Mouse (Mus musculus): Measurements from ENCODE around the gene Gm13306. TPM values are rescaled to one million over a fixed set of nuclear protein-coding genes. Genes with fewer than 3 reads are reported as not detected.
"Not testable (repeated sequence)": the region's sequence is repeated elsewhere in the genome, so short reads cannot be mapped to it uniquely, and the experiment has no call there.

Gene Gm13306
- total RNA-seq (2021): 10 to 100 TPM; 30.1 to 33.4 TPM
- long read RNA-seq, experiment 1, partial matches to known transcripts: 2 of 7 reads
- long read RNA-seq, experiment 1, other reads (novel, unspliced or antisense): 4 of 7 reads
- long read RNA-seq, experiment 2, partial matches to known transcripts: 3 of 6 reads
- long read RNA-seq, experiment 2, other reads (novel, unspliced or antisense): 3 of 6 reads

DNA sequence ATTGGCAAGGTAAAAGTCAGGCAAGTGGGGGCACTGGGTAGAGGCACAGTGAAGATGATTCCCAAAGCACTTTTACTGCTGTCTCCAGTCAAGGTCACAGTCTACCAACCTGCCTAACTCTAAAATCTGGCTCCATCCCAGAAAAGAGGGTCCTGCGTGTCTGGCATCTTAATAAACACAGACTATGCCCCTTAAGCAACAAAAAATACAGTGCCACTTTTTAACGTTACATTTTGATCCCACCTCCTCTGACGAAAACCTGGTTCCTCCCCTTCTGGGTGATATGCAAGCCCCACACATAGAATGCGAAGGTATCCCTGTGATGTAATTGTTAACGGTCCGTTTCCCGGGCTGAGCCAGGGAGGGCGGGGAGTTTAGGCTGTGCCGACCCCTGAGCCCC, at the start of gene Gm13306:
TSS of gene Gm13306 (plus strand) at position 301 of the 400 bp plus-strand sequence.
- not testable (repeated sequence) for DNase-seq (ENCODE audit: low spot score in 2 of 2)

DNA sequence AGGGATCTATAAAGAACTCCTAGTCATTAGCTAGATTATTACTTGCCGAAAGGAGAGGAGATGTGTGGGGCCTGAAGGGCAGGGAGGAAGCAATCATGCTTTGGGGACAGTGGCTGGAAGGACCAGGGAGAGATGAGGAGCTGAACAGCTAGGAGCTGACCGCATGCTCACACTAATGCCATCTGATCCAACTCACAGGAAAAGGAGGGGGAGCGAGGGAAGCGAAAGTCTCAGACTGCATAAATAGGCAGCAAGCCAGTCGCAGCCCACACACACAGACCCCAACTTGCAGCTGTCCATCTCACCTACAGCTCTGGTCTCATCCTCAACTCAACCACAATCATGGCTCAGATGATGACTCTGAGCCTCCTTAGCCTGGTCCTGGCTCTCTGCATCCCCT, 38.7 kb upstream of the Gm13306 start, which contains the start of gene Gm13304:
TSS of gene Gm13304 (plus strand) at position 301 of the 400 bp plus-strand sequence.
- DNase-seq (ENCODE audit: low spot score in 2 of 2): not testable (repeated sequence)

DNA sequence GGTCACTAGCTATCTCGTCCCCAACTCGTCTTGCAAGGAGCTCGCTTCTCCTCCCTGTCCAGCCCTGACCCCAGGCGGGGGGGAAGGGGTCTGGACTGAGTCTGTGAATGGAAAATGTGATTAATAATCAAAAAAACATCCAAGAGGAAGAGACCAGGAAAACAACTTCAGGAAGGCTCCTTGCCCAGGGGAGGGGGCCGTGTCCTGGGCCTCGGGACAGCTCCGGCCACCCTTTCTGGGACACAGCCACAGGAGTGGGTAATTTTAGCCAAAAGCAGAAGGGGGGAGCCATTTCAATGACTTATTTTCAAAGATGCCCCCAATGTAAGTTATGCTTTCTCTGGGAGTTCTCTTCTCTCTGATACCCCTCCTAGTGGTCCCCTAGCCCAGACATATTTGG, 15.3 kb downstream of the Gm13306 start, which contains the start of gene Gm13305:
TSS of gene Gm13305 (minus strand) at position 101 of the 400 bp plus-strand sequence.
- DNase-seq (ENCODE audit: low spot score in 2 of 2): not testable (repeated sequence)

DNA sequence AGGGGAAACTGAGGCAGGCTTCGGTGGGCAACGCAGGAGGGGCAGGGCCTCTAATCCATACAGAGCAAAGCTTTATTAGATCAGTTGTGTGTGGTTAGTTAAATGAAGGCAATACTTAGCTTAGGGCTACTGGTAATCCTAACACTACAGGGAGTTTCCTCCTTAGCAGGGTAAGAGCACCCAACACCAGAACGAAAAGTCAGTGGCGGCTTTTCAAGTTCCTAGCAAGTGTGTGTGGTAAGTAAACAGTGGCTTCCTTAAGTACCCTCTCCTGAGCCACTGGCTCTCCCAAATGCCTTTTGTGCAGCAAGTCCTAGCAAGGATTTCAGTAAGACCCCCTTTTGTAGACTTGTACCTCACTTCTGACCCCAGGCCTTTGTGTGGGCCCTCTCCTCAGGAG, 25.0 kb downstream of the Gm13306 start:
- DNase-seq (ENCODE audit: low spot score in 2 of 2): not testable (repeated sequence)

DNA sequence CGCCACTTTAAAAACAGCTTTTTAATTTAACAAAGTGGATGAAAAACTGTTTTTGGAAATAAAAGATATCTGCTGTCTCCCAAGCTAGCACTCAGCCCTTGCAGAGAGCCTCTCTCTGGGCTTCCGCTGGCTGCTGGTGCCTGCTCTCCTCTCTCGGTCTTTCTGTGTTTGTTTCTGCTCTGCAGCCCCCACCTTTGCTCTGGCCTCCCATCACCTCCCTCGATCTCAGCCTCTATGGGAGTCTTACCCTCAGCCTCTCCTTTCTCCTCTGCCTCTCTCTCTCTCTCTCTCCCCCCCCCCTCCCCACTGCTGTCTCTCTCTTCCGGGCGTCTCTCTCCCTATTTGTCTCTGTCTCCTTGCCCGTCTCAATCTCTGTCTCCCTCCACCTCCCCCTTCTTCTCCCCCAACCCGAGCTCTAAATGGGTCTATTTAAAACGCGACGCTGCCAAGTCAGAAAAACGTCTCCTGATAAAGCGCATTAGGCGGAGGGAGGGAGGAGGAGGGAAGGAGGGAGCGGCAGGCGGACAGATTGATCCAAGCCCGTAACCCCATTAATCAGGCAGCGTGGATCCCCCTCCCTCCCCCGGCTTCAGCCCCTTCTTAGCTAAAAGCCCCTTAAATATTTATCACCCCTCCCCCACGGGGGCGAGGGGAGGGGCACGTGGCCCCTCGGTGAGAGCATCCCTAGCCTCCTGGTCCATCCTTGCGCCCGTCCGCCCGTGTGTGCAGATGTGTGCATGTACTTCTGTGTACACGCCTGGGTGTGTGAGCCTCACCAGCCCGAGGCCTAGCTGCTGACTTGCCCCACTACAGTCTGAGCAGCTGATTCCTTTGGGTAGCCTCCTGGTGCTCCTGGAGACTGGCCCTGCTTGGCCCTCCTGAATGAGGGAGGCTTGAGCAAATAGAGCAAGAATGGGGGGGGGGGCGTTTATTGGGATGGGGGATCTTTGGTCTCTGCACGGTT, 30.3 kb downstream of the Gm13306 start:
- not testable (repeated sequence) for DNase-seq (ENCODE audit: low spot score in 2 of 2)

DNA sequence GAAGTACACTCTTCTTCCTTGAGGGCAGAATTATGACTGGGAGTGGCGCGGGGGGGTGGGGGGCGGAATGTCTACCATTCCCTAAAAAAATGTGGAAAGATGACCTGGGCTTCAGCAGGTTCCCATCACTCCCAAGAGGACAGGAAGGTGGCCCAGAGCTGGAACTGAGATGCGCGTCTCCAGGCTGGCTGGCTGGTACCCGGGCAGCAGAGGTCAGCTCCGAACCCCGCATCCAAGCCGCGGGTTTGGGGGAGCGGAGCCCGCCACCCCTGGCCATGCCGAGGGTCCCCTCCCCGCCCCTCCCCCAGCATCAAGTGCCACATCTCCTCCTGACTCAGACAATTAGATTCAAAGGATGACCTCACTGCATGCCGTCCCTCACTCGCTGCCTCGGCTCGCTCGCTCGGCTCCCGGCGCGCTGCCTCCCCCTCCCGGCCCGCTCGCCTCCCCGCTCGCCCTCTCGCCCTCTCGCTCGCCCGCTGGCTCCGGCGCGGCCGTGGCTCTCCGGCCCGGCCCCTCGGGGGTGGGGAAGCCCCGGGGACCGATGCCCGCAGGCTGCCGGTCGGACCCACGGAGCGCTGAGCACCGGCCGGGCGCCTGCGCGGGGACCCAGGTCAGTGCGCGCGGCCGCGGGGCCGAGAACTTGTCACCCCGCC, 31.2 kb downstream of the Gm13306 start:
- not testable (repeated sequence) for DNase-seq (ENCODE audit: low spot score in 2 of 2)

DNA sequence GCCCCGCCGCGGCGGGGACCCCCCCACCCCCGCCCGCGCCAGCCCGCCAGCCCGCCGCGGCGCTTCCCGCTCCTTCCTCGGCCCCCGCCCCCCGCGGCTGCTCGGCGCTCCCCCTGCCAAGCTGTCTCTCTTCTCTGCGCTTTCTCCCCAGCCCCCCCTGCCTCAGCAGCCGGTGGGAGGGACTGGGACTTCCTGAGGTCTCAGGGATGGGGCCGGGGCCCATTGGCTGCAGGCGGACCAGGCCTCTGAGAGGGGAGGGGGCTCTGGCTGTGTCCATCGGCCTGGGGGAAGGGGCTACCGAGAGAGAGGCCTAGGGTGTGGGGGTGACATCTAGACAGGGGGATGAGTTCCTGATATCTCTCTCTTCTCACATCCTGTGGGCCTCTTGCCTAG, 31.7 kb downstream of the Gm13306 start:
- DNase-seq (ENCODE audit: low spot score in 2 of 2): not testable (repeated sequence)

Other genes starting within 250 kb of the Gm13306 start
- not detected for gene Gm21541, start 249.8 kb upstream of the Gm13306 start, total RNA-seq (2021)
- 10 to 100 TPM; 38.4 to 39.2 TPM for gene Gm20878, start 211.9 kb upstream of the Gm13306 start, total RNA-seq (2021)
- 1 to 10 TPM; 5.4 to 5.7 TPM for gene Fam205a4, start 187.4 kb upstream of the Gm13306 start, total RNA-seq (2021)
- gene Gm21093, start 118.7 kb upstream of the Gm13306 start, total RNA-seq (2021): 1 to 10 TPM; 7.2 to 7.4 TPM
- gene Gm3893, start 62.2 kb upstream of the Gm13306 start, total RNA-seq (2021): not detected
- 10 to 100 TPM; 36.2 to 38.3 TPM for gene Gm13304, start 38.6 kb upstream of the Gm13306 start, total RNA-seq (2021)
- gene Gm13305, start 15.2 kb downstream of the Gm13306 start, total RNA-seq (2021): 1 to 10 TPM in 1 of 2 experiments, not detected in 1; 1.7 TPM
- 1 to 10 TPM; 8.3 to 8.6 TPM for gene Gm10600, start 87.2 kb downstream of the Gm13306 start, total RNA-seq (2021)
- gene Ccl21b, start 102.3 kb downstream of the Gm13306 start, total RNA-seq (2021): not detected
- gene Gm21953, start 140.8 kb downstream of the Gm13306 start, total RNA-seq (2021): not detected
- gene Fam205a3, start 164.9 kb downstream of the Gm13306 start, total RNA-seq (2021): not detected

All from left cerebral cortex, adult 18-20 months (tissue).